ENCODE assay signal across 8 mouse cellular contexts in the genomic region with DNA sequence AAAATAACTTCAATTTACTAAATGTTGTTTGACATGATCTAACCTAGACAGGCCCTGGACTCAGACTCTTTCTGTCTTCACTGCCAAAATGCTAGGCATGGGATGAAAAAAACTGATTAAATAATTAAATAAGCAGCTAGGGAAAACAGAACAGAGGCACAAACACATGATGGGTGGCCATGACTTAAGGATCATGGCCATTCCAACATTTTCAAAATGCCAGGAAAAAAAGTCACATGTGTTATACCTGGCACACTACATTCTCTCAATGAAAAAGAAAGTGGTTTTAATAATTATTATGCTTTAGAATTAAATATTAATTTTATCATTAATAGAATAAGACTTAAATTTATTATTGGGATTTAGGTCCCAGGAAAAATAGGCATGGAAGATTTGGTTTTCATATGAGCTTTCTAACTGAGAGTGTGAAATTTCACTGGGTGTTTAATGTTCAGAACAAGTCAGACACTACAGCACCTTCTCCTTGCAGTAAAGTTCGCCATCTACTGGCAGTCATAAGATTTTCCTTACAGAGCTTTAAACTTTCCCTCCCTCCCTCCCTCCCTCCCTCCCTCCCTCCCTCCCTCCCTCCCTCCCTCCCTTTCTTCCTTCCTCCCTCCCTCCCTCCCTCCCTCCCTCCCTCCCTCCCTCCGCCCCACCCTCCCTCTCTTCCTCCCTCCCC. TPM values are rescaled to one million over a fixed set of nuclear protein-coding genes. Genes with fewer than 3 reads are reported as not detected.
A peak's percentile ranks its signal among the peaks of the same experiment; 100 is the strongest.
DNase-seq lines count a peak whose midpoint lies in the region; ATAC-seq lines count a peak whose summit lies in the region.

No protein-coding gene starts in this region.

- H3K9ac ChIP-seq in forebrain, embryonic 13.5 days: no peak overlapping the region
- H3K9ac ChIP-seq in midbrain, embryonic 15.5 days: no peak overlapping the region

- ATAC-seq in forebrain, embryonic 13.5 days: peak; percentile 83
- peak; percentile 76 for ATAC-seq in midbrain, embryonic 15.5 days (replicated peaks)
- no peak for ATAC-seq in inflammation-experienced regulatory T-cells, adult 6 months

- no peaks in the 10 kb centered on the region for H3K9me3 ChIP-seq in forebrain, embryonic 13.5 days (replicated peaks)
- H3K9me3 ChIP-seq in midbrain, embryonic 15.5 days: no peaks in the 10 kb centered on the region

- 0% methylated on average over 1 of the region's 2 CpGs for WGBS in forebrain, embryonic 13.5 days
- 0% methylated on average over 1 of the region's 2 CpGs for WGBS in midbrain, embryonic 15.5 days

- H3K4me1 ChIP-seq in forebrain, embryonic 13.5 days: 0 out of 2 replicates have a peak, but pooled peaks cover 3% of the 10 kb centered on the region
- no peaks in the 10 kb centered on the region for H3K4me1 ChIP-seq in midbrain, embryonic 15.5 days

- DNase-seq in kidney, adult 9 months: peak; percentile 16
- no peak for DNase-seq in kidney, adult 18-20 months
- peak; percentile 19 for DNase-seq in MEL-GATA-1-ER (ENCODE audit: extremely low read depth, low read depth)
- no peak for DNase-seq in thymus, postnatal 4 days
- DNase-seq in spleen, postnatal 36 days (ENCODE audit: low spot score in 2 of 2): no peak

- no peaks in the 10 kb centered on the region for H3K36me3 ChIP-seq in forebrain, embryonic 13.5 days (ENCODE audit: poor library complexity, severe bottlenecking)
- H3K36me3 ChIP-seq in midbrain, embryonic 15.5 days (replicated peaks): no peaks in the 10 kb centered on the region

- H3K4me2 ChIP-seq in forebrain, embryonic 13.5 days: no peak overlapping the region
- H3K4me2 ChIP-seq in midbrain, embryonic 15.5 days: no peak overlapping the region

- H3K4me3 ChIP-seq in forebrain, embryonic 13.5 days: no peak overlapping the region
- no peak overlapping the region for H3K4me3 ChIP-seq in midbrain, embryonic 15.5 days

- H3K27ac ChIP-seq in forebrain, embryonic 13.5 days: no peak overlapping the region
- no peak overlapping the region for H3K27ac ChIP-seq in midbrain, embryonic 15.5 days

- no peaks in the 10 kb centered on the region for H3K27me3 ChIP-seq in forebrain, embryonic 13.5 days
- H3K27me3 ChIP-seq in midbrain, embryonic 15.5 days (replicated peaks): no peaks in the 10 kb centered on the region

RNA-seq across cellular contexts. Expression of a gene that starts 36.6 kb away (rescaled TPM):
- polyA plus RNA-seq in forebrain, embryonic 13.5 days (2015; fragmentation: Nextera tagmentation; extraction: Ambion mirVana): 2.5 TPM in 2 replicates
- 2.4 and 3.0 TPM in 2 replicates for polyA plus RNA-seq in midbrain, embryonic 15.5 days (2015; fragmentation: Nextera tagmentation; extraction: Ambion mirVana)
- not detected for polyA plus RNA-seq in inflammation-experienced regulatory T-cells, adult 6 months (2017; shearing (Covaris generic))

Comparison
In these comparisons a context has a peak if more than half of its experiments do, and no peak if none do; other contexts are left out.
1. DNase-seq: peak in kidney, adult 9 months (single experiment) and MEL-GATA-1-ER (single experiment); none in kidney, adult 18-20 months (single experiment), thymus, postnatal 4 days (single experiment) and spleen, postnatal 36 days (0 of 2).